Mouse (Mus musculus): ENCODE data around the gene Slc34a1. TPM values are rescaled to one million over a fixed set of nuclear protein-coding genes. Genes with fewer than 3 reads are reported as not detected.

Gene Slc34a1
- polyA plus RNA-seq, 1 experiment from 2014 or later, result not detected

Small RNA genes within 50 kb of the gene (microRNA-seq; reads per million reads assigned to microRNA genes)
- gene Mir6943 (ENCODE audit: borderline number of aligned reads), result 0.41 reads per million

Other genes with a start within 250 kb of the Slc34a1 start
- 0.56 and 0.64 TPM in 2 replicates for gene Fgfr4, start 245.5 kb upstream of the Slc34a1 start, polyA plus RNA-seq (2014; fragmentation: Nextera tagmentation; extraction: Ambion mirVana)
- 41.8 and 72.1 TPM in 2 replicates for gene Nsd1, start 188.4 kb upstream of the Slc34a1 start, polyA plus RNA-seq (2014; fragmentation: Nextera tagmentation; extraction: Ambion mirVana)
- 428 and 447 TPM in 2 replicates for gene Prelid1, start 77.7 kb upstream of the Slc34a1 start, polyA plus RNA-seq (2014; fragmentation: Nextera tagmentation; extraction: Ambion mirVana)
- gene Rab24, start 76.2 kb upstream of the Slc34a1 start, polyA plus RNA-seq (2014; fragmentation: Nextera tagmentation; extraction: Ambion mirVana), result 56.3 and 64.3 TPM in 2 replicates
- 17.6 and 18.0 TPM in 2 replicates for gene Mxd3, start 68.4 kb upstream of the Slc34a1 start, polyA plus RNA-seq (2014; fragmentation: Nextera tagmentation; extraction: Ambion mirVana)
- gene Lman2, start 35.4 kb upstream of the Slc34a1 start, polyA plus RNA-seq (2014; fragmentation: Nextera tagmentation; extraction: Ambion mirVana), result 72.5 and 90.8 TPM in 2 replicates
- 0.15 and 0.31 TPM in 2 replicates for gene Rgs14, start 28.5 kb upstream of the Slc34a1 start, polyA plus RNA-seq (2014; fragmentation: Nextera tagmentation; extraction: Ambion mirVana)
- gene Pfn3, start 17.0 kb downstream of the Slc34a1 start, polyA plus RNA-seq (2014; fragmentation: Nextera tagmentation; extraction: Ambion mirVana), result not detected in 2 replicates
- 0.42 and 1.5 TPM in 2 replicates for gene F12, start 28.6 kb downstream of the Slc34a1 start, polyA plus RNA-seq (2014; fragmentation: Nextera tagmentation; extraction: Ambion mirVana)
- gene Grk6, start 46.9 kb downstream of the Slc34a1 start, polyA plus RNA-seq (2014; fragmentation: Nextera tagmentation; extraction: Ambion mirVana), result 24.3 and 26.9 TPM in 2 replicates
- 0.21 and 0.34 TPM in 2 replicates for gene Prr7, start 66.1 kb downstream of the Slc34a1 start, polyA plus RNA-seq (2014; fragmentation: Nextera tagmentation; extraction: Ambion mirVana)
- 64.1 and 83.0 TPM in 2 replicates for gene Dbn1, start 89.9 kb downstream of the Slc34a1 start, polyA plus RNA-seq (2014; fragmentation: Nextera tagmentation; extraction: Ambion mirVana)
- 439 and 451 TPM in 2 replicates for gene Pdlim7, start 115.5 kb downstream of the Slc34a1 start, polyA plus RNA-seq (2014; fragmentation: Nextera tagmentation; extraction: Ambion mirVana)
- 0.90 and 1.1 TPM in 2 replicates for gene Dok3, start 131.1 kb downstream of the Slc34a1 start, polyA plus RNA-seq (2014; fragmentation: Nextera tagmentation; extraction: Ambion mirVana)
- gene Ddx41, start 138.5 kb downstream of the Slc34a1 start, polyA plus RNA-seq (2014; fragmentation: Nextera tagmentation; extraction: Ambion mirVana), result 36.5 and 39.9 TPM in 2 replicates
- 19.1 and 21.9 TPM in 2 replicates for gene Fam193b, start 172.9 kb downstream of the Slc34a1 start, polyA plus RNA-seq (2014; fragmentation: Nextera tagmentation; extraction: Ambion mirVana)
- gene Tmed9, start 175.5 kb downstream of the Slc34a1 start, polyA plus RNA-seq (2014; fragmentation: Nextera tagmentation; extraction: Ambion mirVana), result 58.5 and 63.3 TPM in 2 replicates
- 15.8 and 18.8 TPM in 2 replicates for gene B4galt7, start 201.7 kb downstream of the Slc34a1 start, polyA plus RNA-seq (2014; fragmentation: Nextera tagmentation; extraction: Ambion mirVana)
- gene Caml, start 224.8 kb downstream of the Slc34a1 start, polyA plus RNA-seq (2014; fragmentation: Nextera tagmentation; extraction: Ambion mirVana), result 36.4 and 38.4 TPM in 2 replicates
- 32.4 and 34.2 TPM in 2 replicates for gene Ddx46, start 236.8 kb downstream of the Slc34a1 start, polyA plus RNA-seq (2014; fragmentation: Nextera tagmentation; extraction: Ambion mirVana)

All from heart, embryonic 11.5 days (tissue).